In genomic region chr4:154502403-154503000, GRCm38 (mm10) we compare ENCODE assay signal across 12 mouse cellular contexts.
DNase-seq lines count a peak whose midpoint lies in the region; ATAC-seq and TF ChIP-seq lines count a peak whose summit lies in the region.
"Had no signal": no experiment of that assay in that cellular context is flagged by ENCODE, and none has a peak within 500 bp of the region (broad histone marks: within the 10 kb centered on the region; RNA-seq: fewer than 3 reads in every experiment).

No protein-coding gene starts in this region.

- DNase-seq in heart, embryonic 10.5 days (ENCODE audit: low spot score), result peak; percentile 82
- no peak for DNase-seq in heart, adult 9 months (ENCODE audit: low spot score in 2 of 2)
- peak; percentile 56 for DNase-seq in ZHBTc4 (ENCODE audit: low read depth, low spot score)
- DNase-seq in lung, postnatal 4 days, result no peak
- DNase-seq in cerebellum, adult 9-10 months, result no peak
- no peak for DNase-seq in left cerebral cortex, adult 2 months (ENCODE audit: extremely low spot score in 1 of 2, low spot score in 2 of 2)
- DNase-seq: cerebellum, postnatal 36 days; kidney, adult 11 months; spleen, adult 18-20 months had no signal

- no peaks in the 10 kb centered on the region for H3K36me3 ChIP-seq in heart, embryonic 10.5 days
- H3K36me3 ChIP-seq in heart, embryonic 14.5 days (ENCODE audit: control insufficient read depth, insufficient read depth, low read length), result no peaks in the 10 kb centered on the region
- H3K36me3 ChIP-seq in intestine, embryonic 16.5 days (ENCODE audit: control insufficient read depth, insufficient read depth, low read length), result no peaks in the 10 kb centered on the region

- peaks cover 78% of the 10 kb centered on the region for H3K27me3 ChIP-seq in heart, embryonic 10.5 days (ENCODE audit: insufficient read depth, poor library complexity, severe bottlenecking)
- 0 out of 2 replicates have a peak, but pooled peaks cover 3% of the 10 kb centered on the region for H3K27me3 ChIP-seq in heart, embryonic 14.5 days (ENCODE audit: control insufficient read depth, insufficient read depth, low read length)
- H3K27me3 ChIP-seq in intestine, embryonic 16.5 days (replicated peaks; ENCODE audit: control insufficient read depth, insufficient read depth, low read length), result 0 out of 2 replicates have a peak, but pooled peaks cover 3% of the 10 kb centered on the region

- H3K4me2 ChIP-seq in heart, embryonic 14.5 days (ENCODE audit: low read length), result peak overlapping the region; percentile 53
- H3K4me2 ChIP-seq in intestine, embryonic 16.5 days (ENCODE audit: low read depth, low read length), result no peak overlapping the region

- H3K4me3 ChIP-seq in heart, embryonic 10.5 days, result peak overlapping the region; percentile 1
- no peak overlapping the region for H3K4me3 ChIP-seq in heart, embryonic 14.5 days (ENCODE audit: control insufficient read depth in 1 of 2, insufficient read depth in 1 of 2, low read depth in 1 of 2, low read length in 2 of 2)
- H3K4me3 ChIP-seq in intestine, embryonic 16.5 days (ENCODE audit: low read length), result no peak overlapping the region
- H3K4me3 ChIP-seq in left cerebral cortex, adult 2 months, result no peak overlapping the region

- intact Hi-C loops in left cerebral cortex, adult 2 months (cut with DNase I), result no loop called here

- WGBS in heart, embryonic 10.5 days, result 36% methylated on average over 16 of the region's 16 CpGs
- 30% methylated on average over 16 of the region's 16 CpGs for WGBS in heart, embryonic 14.5 days
- 72% methylated on average over 16 of the region's 16 CpGs for WGBS in intestine, embryonic 16.5 days

- peak overlapping the region; percentile 64 for H3K9ac ChIP-seq in heart, embryonic 14.5 days (ENCODE audit: low read length)
- peak overlapping the region; percentile 29; the same call in 1 of the 2 replicates for H3K9ac ChIP-seq in intestine, embryonic 16.5 days (ENCODE audit: low read depth, low read length)

- ATAC-seq in heart, embryonic 14.5 days (ENCODE audit: insufficient number of reproducible peaks, insufficient read depth, low FRiP score, low read depth), result peak; percentile 58
- ATAC-seq in intestine, embryonic 16.5 days, result peak; percentile 27

- peak overlapping the region; percentile 72 for H3K27ac ChIP-seq in heart, embryonic 10.5 days
- H3K27ac ChIP-seq in heart, embryonic 14.5 days (replicated peaks in 1 of 2; ENCODE audit: control insufficient read depth in 1 of 2, insufficient read depth in 1 of 2, low read depth in 2 of 2, low read length in 2 of 2), result peak overlapping the region; percentile 76 to 78
- 0 out of 2 replicates have a peak overlapping the region, but pooled peaks have one; percentile 23 for H3K27ac ChIP-seq in intestine, embryonic 16.5 days (ENCODE audit: low read length)
- H3K27ac ChIP-seq in left cerebral cortex, adult 2 months, result no peak overlapping the region
- H3K27ac ChIP-seq: macrophage had no signal

- H3K4me1 ChIP-seq in heart, embryonic 10.5 days, result peaks cover 92% of the 10 kb centered on the region
- H3K4me1 ChIP-seq in heart, embryonic 14.5 days (ENCODE audit: control insufficient read depth in 2 of 2, insufficient read depth in 2 of 2, low read length in 2 of 2), result peaks cover 64 to 79% of the 10 kb centered on the region in 2 experiments
- peaks cover 59% of the 10 kb centered on the region for H3K4me1 ChIP-seq in intestine, embryonic 16.5 days (ENCODE audit: control insufficient read depth, insufficient read depth, low read length)

- no peaks in the 10 kb centered on the region for H3K9me3 ChIP-seq in heart, embryonic 10.5 days
- H3K9me3 ChIP-seq in heart, embryonic 14.5 days (ENCODE audit: control insufficient read depth, low read length), result no peaks in the 10 kb centered on the region
- no peaks in the 10 kb centered on the region for H3K9me3 ChIP-seq in intestine, embryonic 16.5 days (ENCODE audit: control insufficient read depth, low read length)

- no peak for TF ChIP-seq CTCF in left cerebral cortex, adult 2 months (IDR thresholded peaks at IDR 0.05)

Comparison
In these comparisons a context has a peak if more than half of its experiments do, and no peak if none do; other contexts are left out.
1. DNase-seq: peak in heart, embryonic 10.5 days (single experiment) and ZHBTc4 (single experiment); none in heart, adult 9 months (0 of 2), lung, postnatal 4 days (0 of 2), cerebellum, adult 9-10 months (single experiment) and left cerebral cortex, adult 2 months (0 of 2).